Mouse (Mus musculus) c-Kit-positive CD71-positive TER-119-positive erythroid progenitor cells, embryonic 14.5 days (primary cell): ENCODE data around the gene Sptbn2.
A peak's percentile ranks its signal among the peaks of the same experiment; 100 is the strongest.
"Not testable (repeated sequence)": the region's sequence is repeated elsewhere in the genome, so short reads cannot be mapped to it uniquely, and the experiment has no call there.

Source experiments
- DNase-seq: peaks from one replicate; pipeline ENCODE4 v3.0.0-alpha.2; 2013; ENCODE audit warnings: low spot score

Sptbn2 gene

GRCm38 (mm10) chr19:4729186-4729585 is 18.2 kb downstream of the Sptbn2 start:
- DNase-seq: no peak

GRCm38 (mm10) chr19:4733052-4733451 is 22.1 kb downstream of the Sptbn2 start:
- no peak for DNase-seq

- DNase-seq: no peak
Measured at GRCm38 (mm10) chr19:4737866-4738265, 26.9 kb downstream of the Sptbn2 start.

- no peak for DNase-seq
Measured at GRCm38 (mm10) chr19:4739053-4739452, 28.1 kb downstream of the Sptbn2 start.

GRCm38 (mm10) chr19:4739762-4740161 is 28.8 kb downstream of the Sptbn2 start:
- DNase-seq: no peak

GRCm38 (mm10) chr19:4741482-4741881 is 30.5 kb downstream of the Sptbn2 start:
- no peak for DNase-seq

GRCm38 (mm10) chr19:4742229-4742628 is 31.3 kb downstream of the Sptbn2 start:
- DNase-seq: no peak

- DNase-seq: no peak
Measured at GRCm38 (mm10) chr19:4743524-4743923, 32.6 kb downstream of the Sptbn2 start.

GRCm38 (mm10) chr19:4744026-4744425 is 33.1 kb downstream of the Sptbn2 start:
- DNase-seq: no peak

- DNase-seq: no peak
Measured at GRCm38 (mm10) chr19:4745057-4745456, 34.1 kb downstream of the Sptbn2 start.

GRCm38 (mm10) chr19:4745681-4746080 is 34.7 kb downstream of the Sptbn2 start:
- DNase-seq: no peak

- DNase-seq: no peak
Measured at GRCm38 (mm10) chr19:4746611-4747010, 35.6 kb downstream of the Sptbn2 start.

- DNase-seq: no peak
Measured at GRCm38 (mm10) chr19:4747631-4748312, 36.8 kb downstream of the Sptbn2 start.

- no peak for DNase-seq
Measured at GRCm38 (mm10) chr19:4748493-4748892, 37.5 kb downstream of the Sptbn2 start.

- no peak for DNase-seq
Measured at GRCm38 (mm10) chr19:4749975-4750374, 39.0 kb downstream of the Sptbn2 start.

- DNase-seq: peak; percentile 87
Measured at GRCm38 (mm10) chr19:4755565-4756192, 44.7 kb downstream of the Sptbn2 start.

- peak; percentile 88 for DNase-seq
Measured at GRCm38 (mm10) chr19:4756193-4756911, 45.4 kb downstream of the Sptbn2 start, which contains the start of gene Rbm4b. Gene Rbm4b, plus strand, starts transcription at chr19:4756497.

- peak; percentile 16 for DNase-seq
Measured at GRCm38 (mm10) chr19:4756921-4757320, 46.0 kb downstream of the Sptbn2 start.

- not testable (repeated sequence) for DNase-seq
Measured at GRCm38 (mm10) chr19:4760544-4760943, 49.6 kb downstream of the Sptbn2 start.

GRCm38 (mm10) chr19:4762876-4763275 is 51.9 kb downstream of the Sptbn2 start:
- DNase-seq: no peak

- DNase-seq: no peak
Measured at GRCm38 (mm10) chr19:4767507-4768148, 56.7 kb downstream of the Sptbn2 start.

GRCm38 (mm10) chr19:4772785-4773184 is 61.8 kb downstream of the Sptbn2 start:
- no peak for DNase-seq

- DNase-seq: no peak
Measured at GRCm38 (mm10) chr19:4782891-4783290, 71.9 kb downstream of the Sptbn2 start.
